Mouse (Mus musculus): Measurements from ENCODE around the gene Sh2d4b.

DNA sequence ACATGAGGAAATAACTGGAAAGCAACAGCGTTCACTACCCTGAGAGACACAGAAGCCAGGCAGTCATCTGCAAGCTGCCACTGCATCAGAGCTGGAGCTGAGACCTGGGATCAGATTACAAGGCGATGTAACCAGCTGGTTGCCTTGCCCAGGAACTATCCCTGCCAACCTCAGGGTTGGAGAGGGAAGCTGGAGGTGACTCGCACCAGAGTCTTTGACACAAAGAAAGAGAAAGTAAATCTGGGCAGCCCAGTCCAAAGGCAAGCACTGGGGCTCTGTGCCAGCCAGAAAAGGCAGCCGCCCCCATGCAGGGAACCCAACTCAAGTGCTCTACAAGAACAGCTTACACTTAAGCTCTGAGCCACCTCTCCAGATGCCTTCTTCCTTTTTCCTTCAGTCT is 7.8 kb downstream of the Sh2d4b start:
- no peak for TF ChIP-seq CTCF (IDR thresholded peaks at IDR 0.05)
- no peak for TF ChIP-seq EP300 (IDR thresholded peaks at IDR 0.05)
